Mouse (Mus musculus) lung, embryonic 16.5 days (tissue): ENCODE data around the gene Zfp598. TPM values are rescaled to one million over a fixed set of nuclear protein-coding genes. Genes with fewer than 3 reads are reported as not detected.

Source experiments
- polyA plus RNA-seq: library from polyadenylated mRNA; unstranded; fragments of >200 nt; fragmentation: Nextera tagmentation; extraction: Ambion mirVana; gene quantifications from 2 replicates; pipeline ENCODE4 v1.2.1, GENCODE M21; 2015

Gene Zfp598
- polyA plus RNA-seq, 1 experiment from 2014 or later: 18.1 TPM

Other genes starting within 250 kb of the Zfp598 start
- gene Eci1, start 243.0 kb upstream of the Zfp598 start, polyA plus RNA-seq: 97.4 and 102 TPM in 2 replicates
- gene Dnase1l2, start 226.6 kb upstream of the Zfp598 start, polyA plus RNA-seq: 1.6 and 2.8 TPM in 2 replicates
- gene E4f1, start 199.4 kb upstream of the Zfp598 start, polyA plus RNA-seq: 28.8 and 30.5 TPM in 2 replicates
- 43.9 and 50.6 TPM in 2 replicates for gene Pgp, start 199.3 kb upstream of the Zfp598 start, polyA plus RNA-seq
- not detected in 2 replicates for gene Bricd5, start 195.8 kb upstream of the Zfp598 start, polyA plus RNA-seq
- 28.1 and 29.8 TPM in 2 replicates for gene Mlst8, start 190.6 kb upstream of the Zfp598 start, polyA plus RNA-seq
- 0.59 and 0.96 TPM in 2 replicates for gene Caskin1, start 181.1 kb upstream of the Zfp598 start, polyA plus RNA-seq
- 90.9 and 93.5 TPM in 2 replicates for gene Traf7, start 141.7 kb upstream of the Zfp598 start, polyA plus RNA-seq
- gene Rab26, start 135.5 kb upstream of the Zfp598 start, polyA plus RNA-seq: 2.6 and 4.9 TPM in 2 replicates
- 21.6 and 23.6 TPM in 2 replicates for gene Pkd1, start 119.9 kb upstream of the Zfp598 start, polyA plus RNA-seq
- gene Tsc2, start 37.1 kb upstream of the Zfp598 start, polyA plus RNA-seq: 54.0 and 58.2 TPM in 2 replicates
- 17.6 and 17.9 TPM in 2 replicates for gene Nthl1, start 37.0 kb upstream of the Zfp598 start, polyA plus RNA-seq
- 95.5 and 98.1 TPM in 2 replicates for gene Slc9a3r2, start 19.4 kb upstream of the Zfp598 start, polyA plus RNA-seq
- 1.1 and 2.3 TPM in 2 replicates for gene Npw, start 11.2 kb upstream of the Zfp598 start, polyA plus RNA-seq
- gene Syngr3, start 20.3 kb downstream of the Zfp598 start, polyA plus RNA-seq: 1.5 and 1.9 TPM in 2 replicates
- gene Gfer, start 26.5 kb downstream of the Zfp598 start, polyA plus RNA-seq: 37.2 and 41.9 TPM in 2 replicates
- 4.2 and 4.8 TPM in 2 replicates for gene Noxo1, start 26.5 kb downstream of the Zfp598 start, polyA plus RNA-seq
- 66.9 and 67.9 TPM in 2 replicates for gene Tbl3, start 38.0 kb downstream of the Zfp598 start, polyA plus RNA-seq
- 0.35 TPM in 1 of 2 replicates, not detected in the other for gene Rnf151, start 48.4 kb downstream of the Zfp598 start, polyA plus RNA-seq
- 1,342 and 1,356 TPM in 2 replicates for gene Rps2, start 48.4 kb downstream of the Zfp598 start, polyA plus RNA-seq
- gene Ndufb10, start 54.8 kb downstream of the Zfp598 start, polyA plus RNA-seq: 204 and 217 TPM in 2 replicates
- gene Rpl3l, start 58.1 kb downstream of the Zfp598 start, polyA plus RNA-seq: not detected in 2 replicates
- gene Msrb1, start 67.0 kb downstream of the Zfp598 start, polyA plus RNA-seq: 36.1 and 39.4 TPM in 2 replicates
- gene Hs3st6, start 83.3 kb downstream of the Zfp598 start, polyA plus RNA-seq: 0.87 and 1.2 TPM in 2 replicates
- gene Meiob, start 134.6 kb downstream of the Zfp598 start, polyA plus RNA-seq: not detected in 2 replicates
- gene Hagh, start 170.5 kb downstream of the Zfp598 start, polyA plus RNA-seq: 32.6 and 39.1 TPM in 2 replicates
- gene Fahd1, start 180.7 kb downstream of the Zfp598 start, polyA plus RNA-seq: 16.7 and 17.6 TPM in 2 replicates
- 1.2 and 1.9 TPM in 2 replicates for gene Igfals, start 196.3 kb downstream of the Zfp598 start, polyA plus RNA-seq
- gene Nubp2, start 216.7 kb downstream of the Zfp598 start, polyA plus RNA-seq: 48.5 and 55.0 TPM in 2 replicates
- gene Spsb3, start 217.0 kb downstream of the Zfp598 start, polyA plus RNA-seq: 41.1 and 43.3 TPM in 2 replicates
- 28.4 and 29.1 TPM in 2 replicates for gene Eme2, start 225.4 kb downstream of the Zfp598 start, polyA plus RNA-seq
- 82.8 and 89.0 TPM in 2 replicates for gene Mrps34, start 225.4 kb downstream of the Zfp598 start, polyA plus RNA-seq
- gene Nme3, start 226.8 kb downstream of the Zfp598 start, polyA plus RNA-seq: 74.7 and 74.9 TPM in 2 replicates